Mouse (Mus musculus) forebrain, embryonic 12.5 days (tissue): Measurements from ENCODE around the gene Gm9780. TPM values are rescaled to one million over a fixed set of nuclear protein-coding genes. Genes with fewer than 3 reads are reported as not detected.
A peak's percentile ranks its signal among the peaks of the same experiment; 100 is the strongest.
"Not testable (repeated sequence)": the region's sequence is repeated elsewhere in the genome, so short reads cannot be mapped to it uniquely, and the experiment has no call there.

Experiments used
- ATAC-seq: fragments of 200-750 bp; cut with Nextera tagmentation; 2 replicates; pipeline ENCODE4 v1.8.0; 2017; ENCODE audit warnings: moderate TSS enrichment; ENCODE audit not compliant: low FRiP score
- H3K27ac ChIP-seq: fragments of 300-500 bp; sonication (generic); 2 replicates; pipeline ENCODE4 v1.5.1; 2016; ENCODE audit warnings: mild to moderate bottlenecking
- H3K27me3 ChIP-seq: fragments of 300-500 bp; sonication (generic); 2 replicates; pipeline ENCODE4 v1.6.1; 2016; ENCODE audit warnings: mild to moderate bottlenecking
- H3K36me3 ChIP-seq: fragments of 300-500 bp; sonication (generic); replicated peaks from 2 replicates; pipeline ENCODE4 v1.6.1; 2016; ENCODE audit warnings: mild to moderate bottlenecking
- H3K4me1 ChIP-seq: fragments of 300-500 bp; sonication (generic); 2 replicates; pipeline ENCODE4 v1.6.1; 2016
- H3K4me2 ChIP-seq: fragments of 300-500 bp; sonication (generic); 2 replicates; pipeline ENCODE4 v1.6.1; 2016; ENCODE audit warnings: mild to moderate bottlenecking, moderate library complexity
- H3K4me3 ChIP-seq: fragments of 300-500 bp; sonication (generic); replicated peaks from 2 replicates; pipeline ENCODE4 v1.5.1; 2016; ENCODE audit warnings: mild to moderate bottlenecking
- H3K9ac ChIP-seq: fragments of 300-500 bp; sonication (generic); 2 replicates; pipeline ENCODE4 v1.6.1; 2016; ENCODE audit warnings: mild to moderate bottlenecking
- H3K9me3 ChIP-seq: fragments of 300-500 bp; sonication (generic); 2 replicates; pipeline ENCODE4 v1.6.1; 2016
- WGBS: fragments of 180-500 bp; shearing (Covaris S2); methylation state at CpG from one replicate; pipeline ENCODE4 v1.1.7; 2016; 5-methylcytosine and 5-hydroxymethylcytosine counted together
- polyA plus RNA-seq: library from polyadenylated mRNA; unstranded; fragments of >200 nt; fragmentation: Nextera tagmentation; extraction: Ambion mirVana; gene quantifications from 2 replicates; pipeline ENCODE4 v1.2.1, GENCODE M21; 2016

The Gm9780 gene
- polyA plus RNA-seq, 1 experiment from 2014 or later, result 2.6 TPM

GRCm38 (mm10) chr14:26025653-26026052 is 16.9 kb downstream of the Gm9780 start:
- H3K4me2 ChIP-seq, H3K9me3 ChIP-seq, H3K4me1 ChIP-seq, H3K9ac ChIP-seq, H3K36me3 ChIP-seq, H3K27me3 ChIP-seq, H3K4me3 ChIP-seq, ATAC-seq, H3K27ac ChIP-seq: not testable (repeated sequence)
- no CpG with 5 or more reads among the region's 12 CpGs for WGBS

GRCm38 (mm10) chr14:26022831-26023230 is 19.7 kb downstream of the Gm9780 start:
- not testable (repeated sequence) for H3K9me3 ChIP-seq, H3K27ac ChIP-seq, H3K9ac ChIP-seq, H3K4me2 ChIP-seq, H3K4me1 ChIP-seq, H3K4me3 ChIP-seq, ATAC-seq, H3K27me3 ChIP-seq, H3K36me3 ChIP-seq
- no CpG with 5 or more reads among the region's 6 CpGs for WGBS

- not testable (repeated sequence) for H3K27ac ChIP-seq, H3K4me3 ChIP-seq, H3K4me2 ChIP-seq, H3K36me3 ChIP-seq, H3K9ac ChIP-seq, H3K27me3 ChIP-seq, ATAC-seq, H3K9me3 ChIP-seq, H3K4me1 ChIP-seq
- no CpG with 5 or more reads among the region's 9 CpGs for WGBS
These were observed 21.0 kb downstream of the Gm9780 start for GRCm38 (mm10) chr14:26021555-26021954.

GRCm38 (mm10) chr14:26016414-26016813 is 26.1 kb downstream of the Gm9780 start:
- H3K4me2 ChIP-seq, H3K9ac ChIP-seq, ATAC-seq, H3K4me1 ChIP-seq, H3K27me3 ChIP-seq, H3K4me3 ChIP-seq, H3K9me3 ChIP-seq, H3K36me3 ChIP-seq, H3K27ac ChIP-seq: not testable (repeated sequence)
- WGBS, result no CpG with 5 or more reads among the region's 7 CpGs

GRCm38 (mm10) chr14:26007462-26007861 is 35.0 kb downstream of the Gm9780 start:
- not testable (repeated sequence) for H3K27ac ChIP-seq, H3K4me3 ChIP-seq, H3K36me3 ChIP-seq, H3K27me3 ChIP-seq, H3K9me3 ChIP-seq, H3K4me1 ChIP-seq, ATAC-seq, H3K4me2 ChIP-seq, H3K9ac ChIP-seq
- no CpG with 5 or more reads among the region's 2 CpGs for WGBS

GRCm38 (mm10) chr14:25981880-25982279 is 60.6 kb downstream of the Gm9780 start:
- H3K27ac ChIP-seq, H3K4me2 ChIP-seq, H3K9ac ChIP-seq, H3K4me3 ChIP-seq, H3K4me1 ChIP-seq, H3K36me3 ChIP-seq, H3K27me3 ChIP-seq, ATAC-seq, H3K9me3 ChIP-seq: not testable (repeated sequence)
- 89% methylated on average over 6 of the region's 9 CpGs for WGBS

GRCm38 (mm10) chr14:25979242-25979941 is 63.1 kb downstream of the Gm9780 start:
- ATAC-seq, result peak; percentile 44; the same call in 1 of the 2 replicates
- H3K27me3 ChIP-seq, H3K9ac ChIP-seq, H3K36me3 ChIP-seq, H3K4me1 ChIP-seq, H3K9me3 ChIP-seq: not testable (repeated sequence)
- WGBS, result 0% methylated on average over 7 of the region's 13 CpGs
- H3K4me2 ChIP-seq, result peak overlapping the region; percentile 43
- H3K27ac ChIP-seq, result peak overlapping the region; percentile 92
- peak overlapping the region; percentile 27 for H3K4me3 ChIP-seq

GRCm38 (mm10) chr14:25978371-25979241 is 63.9 kb downstream of the Gm9780 start, which contains the start of gene Duxbl1:
Gene Duxbl1, plus strand, starts transcription at chr14:25978577.
- peak within 1 kb of the TSS; percentile 27 for H3K4me3 ChIP-seq
- not testable (repeated sequence) for H3K36me3 ChIP-seq, H3K9me3 ChIP-seq, H3K9ac ChIP-seq, H3K4me1 ChIP-seq, H3K27me3 ChIP-seq
- H3K4me2 ChIP-seq, result peak within 1 kb of the TSS; percentile 43
- WGBS, result no CpG with 5 or more reads among the region's 25 CpGs
- ATAC-seq, result peak; percentile 87
- H3K27ac ChIP-seq, result peak within 1 kb of the TSS; percentile 92

Other genes starting within 250 kb of the Gm9780 start
- 3.2 and 4.6 TPM in 2 replicates for gene Anxa11, start 200.6 kb downstream of the Gm9780 start, polyA plus RNA-seq
- gene Plac9a, start 139.6 kb downstream of the Gm9780 start, polyA plus RNA-seq, result not detected in 2 replicates
- 1.1 and 2.7 TPM in 2 replicates for gene Tmem254a, start 115.0 kb downstream of the Gm9780 start, polyA plus RNA-seq
- not detected in 2 replicates for gene Cphx1, start 104.4 kb downstream of the Gm9780 start, polyA plus RNA-seq
- 3.6 and 5.6 TPM in 2 replicates for gene Duxbl1, start 64.1 kb downstream of the Gm9780 start, polyA plus RNA-seq
- 15.9 and 17.1 TPM in 2 replicates for gene Tmem254c, start 24.6 kb upstream of the Gm9780 start, polyA plus RNA-seq
- gene Cphx2, start 38.8 kb upstream of the Gm9780 start, polyA plus RNA-seq, result not detected in 2 replicates
- gene Cphx3, start 39.6 kb upstream of the Gm9780 start, polyA plus RNA-seq, result not detected in 2 replicates
- gene Duxbl2, start 75.6 kb upstream of the Gm9780 start, polyA plus RNA-seq, result 1.6 and 4.6 TPM in 2 replicates
- 1.1 and 1.9 TPM in 2 replicates for gene Plac9b, start 139.8 kb upstream of the Gm9780 start, polyA plus RNA-seq
- gene Tmem254b, start 164.3 kb upstream of the Gm9780 start, polyA plus RNA-seq, result 12.9 and 14.0 TPM in 2 replicates
- 2.3 and 6.4 TPM in 2 replicates for gene Duxbl3, start 215.3 kb upstream of the Gm9780 start, polyA plus RNA-seq